Mouse (Mus musculus): ENCODE results near the gene Btbd17. TPM values are rescaled to one million over a fixed set of nuclear protein-coding genes. Genes with fewer than 3 reads are reported as not detected.
A peak's percentile ranks its signal among the peaks of the same experiment; 100 is the strongest.

Btbd17 gene
- polyA plus RNA-seq (2015; fragmentation: Nextera tagmentation; extraction: Ambion mirVana) = 0.25 TPM in 1 of 2 replicates, not detected in the other

DNA sequence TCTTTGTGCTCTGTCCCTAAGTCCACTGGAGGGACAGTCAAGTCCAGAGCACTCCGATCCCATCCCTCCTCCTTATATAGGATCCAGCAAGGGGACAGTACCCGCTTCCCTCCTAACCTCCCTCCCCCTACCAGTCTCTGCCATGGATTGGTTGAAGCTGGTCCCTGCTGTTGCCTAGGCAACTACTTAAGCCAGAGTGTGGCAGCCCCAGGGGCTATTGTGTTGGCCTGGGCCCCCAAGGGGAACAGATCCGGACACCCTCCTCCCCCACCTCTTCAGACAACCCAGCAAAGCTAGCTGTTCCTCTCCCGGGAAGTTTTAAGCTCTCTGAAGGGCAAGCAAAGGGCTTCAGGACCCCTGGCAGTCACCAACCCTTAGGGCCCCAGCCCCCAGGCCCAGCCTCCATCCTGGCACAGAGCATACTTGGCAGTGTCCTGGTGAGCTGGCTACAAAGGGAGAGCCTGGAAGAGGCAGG lies at the start of gene Btbd17:
Gene Btbd17 (minus strand): TSS at position 98 of the 475 bp plus-strand sequence.
- Histone ChIP-seq H3K27me3 (peaks cover 55% of the 10 kb centered on the region), H3K9ac (no peak within 1 kb of the TSS)

DNA sequence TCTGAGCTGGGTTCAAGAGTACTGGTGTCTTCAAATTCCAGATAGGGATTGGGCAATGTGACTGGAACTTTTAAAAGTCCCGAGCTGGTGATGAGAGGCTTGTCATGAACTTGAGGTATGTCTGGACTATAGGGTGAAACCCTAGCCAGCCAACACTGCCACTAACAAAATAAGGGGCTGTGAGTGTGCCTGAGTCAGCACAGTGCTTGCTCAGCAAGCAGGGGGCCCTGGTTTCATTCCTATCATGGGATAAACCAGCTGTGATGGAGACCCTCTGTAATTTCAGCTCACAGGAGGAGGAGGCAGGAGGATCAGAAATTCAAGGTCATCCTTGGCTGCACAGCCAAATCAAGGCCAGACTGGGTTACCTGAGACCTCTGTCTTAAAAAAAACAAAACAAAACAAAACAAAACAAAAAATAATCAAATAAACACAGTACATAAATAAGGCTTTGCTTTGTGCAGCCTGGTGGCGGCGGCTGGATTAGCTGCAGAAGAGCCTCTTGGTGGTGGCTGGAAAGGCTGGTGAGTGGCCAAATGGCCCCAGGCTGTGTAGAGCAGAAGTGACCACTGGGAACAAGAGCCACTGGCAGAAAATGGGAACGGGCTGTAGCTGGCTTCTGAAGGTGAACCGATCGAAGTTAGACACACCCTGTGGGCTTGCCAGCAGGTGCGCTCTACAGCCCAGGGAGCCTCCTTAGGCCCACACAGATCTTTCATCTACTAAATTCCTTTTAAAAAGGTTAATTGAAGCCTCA lies 48.9 kb upstream of the Btbd17 start:
- ATAC-seq (ENCODE audit: insufficient read depth) = no peak
- Histone ChIP-seq H3K4me1 (replicated peaks) (peaks cover 8% of the 10 kb centered on the region), H3K36me3 (replicated peaks) (no peaks in the 10 kb centered on the region), H3K9ac (no peak overlapping the region), H3K4me3 (replicated peaks) (no peak overlapping the region), H3K27ac (replicated peaks) (no peak overlapping the region), H3K9me3 (replicated peaks) (no peaks in the 10 kb centered on the region), H3K27me3 (peaks cover 12% of the 10 kb centered on the region), H3K4me2 (no peak overlapping the region)
- WGBS (ENCODE audit: insufficient replicate concordance) = 72% methylated on average over 7 of the region's 7 CpGs

More for the DNA sequence above, at the start of gene Btbd17:
- no peak within 1 kb of the TSS for H3K27ac ChIP-seq (replicated peaks)
- H3K4me2 ChIP-seq = peak within 1 kb of the TSS; percentile 56
- ATAC-seq (ENCODE audit: insufficient read depth) = no peak
- peak within 1 kb of the TSS; percentile 33 for H3K4me3 ChIP-seq (replicated peaks)
- no peaks in the 10 kb centered on the region for H3K36me3 ChIP-seq (replicated peaks)
- no peaks in the 10 kb centered on the region for H3K9me3 ChIP-seq (replicated peaks)
- H3K4me1 ChIP-seq (replicated peaks) = 0 out of 2 replicates have a peak, but pooled peaks cover 9% of the 10 kb centered on the region
- WGBS (ENCODE audit: insufficient replicate concordance) = 13% methylated on average over 4 of the region's 4 CpGs

DNA sequence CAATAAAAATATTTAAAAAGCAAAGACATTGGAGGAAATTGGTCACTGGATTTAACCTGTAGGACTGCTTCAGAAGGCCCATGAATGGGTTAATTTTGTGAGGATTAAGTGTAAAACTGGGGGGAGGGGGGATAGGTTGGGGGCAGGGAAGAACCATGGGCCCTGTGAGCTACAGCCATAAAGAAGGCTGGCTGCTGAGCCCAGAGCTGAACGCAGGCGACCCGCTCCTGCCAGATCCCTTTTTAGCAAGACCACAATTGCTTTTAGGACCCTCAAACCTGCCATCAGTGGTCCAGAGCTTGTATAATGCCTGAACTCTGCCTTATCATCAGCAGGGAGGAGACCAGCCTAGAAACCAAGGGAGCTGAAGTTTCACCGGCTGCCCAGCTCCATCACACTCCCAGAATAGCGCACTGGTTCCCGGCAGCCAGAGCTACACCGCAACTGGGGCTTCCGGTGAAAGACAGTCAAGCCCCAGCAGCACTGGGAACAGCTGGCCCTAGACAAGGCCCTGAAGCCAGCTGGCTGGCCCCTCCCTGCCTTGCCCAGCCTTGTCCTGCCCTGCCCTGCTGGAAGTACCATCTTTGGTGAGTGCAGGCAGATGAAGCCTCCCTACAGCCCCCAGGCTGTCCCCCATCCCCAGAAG lies 48.2 kb upstream of the Btbd17 start:
- Histone ChIP-seq H3K4me1 (replicated peaks) (peaks cover 6% of the 10 kb centered on the region), H3K27me3 (peaks cover 5% of the 10 kb centered on the region; the same call in 1 of the 2 replicates), H3K9me3 (replicated peaks) (no peaks in the 10 kb centered on the region), H3K4me3 (replicated peaks) (no peak overlapping the region), H3K27ac (replicated peaks) (no peak overlapping the region), H3K9ac (no peak overlapping the region), H3K4me2 (no peak overlapping the region), H3K36me3 (replicated peaks) (no peaks in the 10 kb centered on the region)
- WGBS (ENCODE audit: insufficient replicate concordance) = 10% methylated on average over 8 of the region's 8 CpGs
- ATAC-seq (ENCODE audit: insufficient read depth) = peak; percentile 32; the same call in 1 of the 2 replicates

DNA sequence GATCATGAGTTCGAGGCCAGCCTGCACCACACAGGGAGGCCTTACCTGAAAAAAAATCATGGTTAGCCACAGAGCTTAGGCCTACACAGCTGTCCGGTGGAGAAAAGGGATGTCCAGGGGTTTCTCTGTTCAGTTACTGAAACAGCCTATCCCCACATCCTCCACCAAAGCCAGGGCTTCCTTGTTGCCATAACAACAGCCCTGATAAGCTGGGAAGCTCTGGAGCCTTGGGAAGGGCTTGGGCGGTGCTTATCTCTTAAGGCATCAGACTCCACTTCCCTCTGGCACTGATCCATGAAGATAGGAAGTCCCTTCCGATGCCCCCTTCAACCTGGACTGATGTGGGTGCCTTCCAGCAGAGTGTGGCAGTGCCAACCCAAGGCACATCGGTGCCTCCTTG lies 37.4 kb upstream of the Btbd17 start:
- H3K4me3 ChIP-seq (replicated peaks) = no peak overlapping the region
- ATAC-seq (ENCODE audit: insufficient read depth) = no peak
- H3K4me2 ChIP-seq = no peak overlapping the region

DNA sequence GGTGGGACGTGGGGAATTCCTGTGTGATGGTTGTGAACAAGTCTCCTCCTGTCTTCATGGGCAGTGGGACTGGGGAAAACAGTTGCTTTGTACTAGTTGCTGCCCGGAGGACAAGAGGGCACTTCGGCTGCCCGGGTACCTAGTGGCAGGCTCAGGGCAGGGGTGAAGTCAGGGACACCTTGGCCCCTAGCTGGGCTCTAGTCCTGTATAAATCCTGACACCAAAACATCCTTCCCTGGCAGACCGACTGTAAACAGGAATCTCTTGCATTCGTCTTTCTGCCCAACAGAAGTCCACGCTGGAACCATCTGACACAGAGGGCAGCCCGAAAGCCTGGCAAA lies 34.7 kb upstream of the Btbd17 start:
- Histone ChIP-seq H3K36me3 (replicated peaks) (no peaks in the 10 kb centered on the region), H3K4me3 (replicated peaks) (peak overlapping the region; percentile 36), H3K4me2 (peak overlapping the region; percentile 62), H3K27me3 (no peaks in the 10 kb centered on the region), H3K9me3 (replicated peaks) (no peaks in the 10 kb centered on the region), H3K27ac (replicated peaks) (0 out of 2 replicates have a peak overlapping the region, but pooled peaks have one; percentile 59), H3K9ac (no peak overlapping the region), H3K4me1 (replicated peaks) (peaks cover 43% of the 10 kb centered on the region)
- ATAC-seq (ENCODE audit: insufficient read depth) = no peak; the same call in 1 of the 2 replicates
- 42% methylated on average over 8 of the region's 8 CpGs for WGBS (ENCODE audit: insufficient replicate concordance)

More for the DNA sequence above, 37.4 kb upstream of the Btbd17 start:
- Histone ChIP-seq H3K36me3 (replicated peaks) (no peaks in the 10 kb centered on the region), H3K9me3 (replicated peaks) (no peaks in the 10 kb centered on the region), H3K4me1 (replicated peaks) (peaks cover 44% of the 10 kb centered on the region), H3K27ac (replicated peaks) (no peak overlapping the region), H3K9ac (no peak overlapping the region), H3K27me3 (no peaks in the 10 kb centered on the region)
- WGBS (ENCODE audit: insufficient replicate concordance) = 49% methylated on average over 5 of the region's 5 CpGs

DNA sequence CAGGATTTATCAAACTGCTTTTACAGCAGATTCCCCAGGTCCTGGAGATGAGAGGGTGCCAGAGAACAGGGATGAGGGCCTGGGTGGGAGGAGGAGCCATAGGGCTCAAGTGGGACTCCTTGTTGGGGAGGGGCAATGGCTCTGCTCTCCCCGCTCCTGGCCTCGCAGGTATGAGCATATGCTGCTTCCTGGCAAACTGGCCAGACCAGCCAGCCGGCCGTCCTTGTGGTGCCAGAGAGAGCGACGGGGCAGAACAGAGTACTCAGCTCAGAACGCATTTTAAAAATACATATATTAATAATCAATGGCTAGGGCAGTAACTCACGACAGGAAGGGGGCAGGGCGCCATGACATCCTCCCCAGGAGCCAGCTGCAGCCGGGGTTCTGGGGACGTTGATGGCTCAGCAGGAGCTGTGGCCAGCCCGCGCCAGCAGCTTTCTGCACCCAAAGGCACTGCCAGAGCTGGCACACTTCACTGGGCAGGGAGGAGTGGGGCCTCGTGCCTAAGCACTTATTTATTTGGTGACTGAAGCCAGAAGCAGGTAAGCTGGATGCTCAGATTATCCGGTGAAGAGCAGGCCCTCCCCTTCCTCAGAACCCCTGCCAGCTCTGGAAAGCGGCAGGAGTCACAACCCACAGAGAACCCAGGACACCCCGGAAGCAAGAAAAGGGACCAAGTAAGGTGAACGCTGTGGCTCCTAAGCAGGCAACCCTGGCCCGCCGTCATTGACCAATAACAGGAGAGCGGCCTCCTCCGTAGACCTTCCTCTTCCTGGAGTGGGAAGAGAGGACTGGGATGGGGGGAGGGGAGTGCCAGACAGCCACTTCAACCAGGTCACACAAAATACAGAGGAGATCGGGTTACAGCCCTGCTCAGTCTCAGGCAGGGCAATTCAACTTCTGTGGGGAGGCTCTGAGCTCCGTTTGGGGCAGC lies 34.0 kb upstream of the Btbd17 start:
- H3K27ac ChIP-seq (replicated peaks) = peak overlapping the region; percentile 59
- no peaks in the 10 kb centered on the region for H3K27me3 ChIP-seq
- no peak overlapping the region for H3K9ac ChIP-seq
- H3K9me3 ChIP-seq (replicated peaks) = no peaks in the 10 kb centered on the region
- WGBS (ENCODE audit: insufficient replicate concordance) = 19% methylated on average over 24 of the region's 24 CpGs
- no peaks in the 10 kb centered on the region for H3K36me3 ChIP-seq (replicated peaks)
- peak overlapping the region; percentile 62 for H3K4me2 ChIP-seq
- H3K4me1 ChIP-seq (replicated peaks) = peaks cover 43% of the 10 kb centered on the region
- H3K4me3 ChIP-seq (replicated peaks) = peak overlapping the region; percentile 36
- ATAC-seq (ENCODE audit: insufficient read depth) = peak; percentile 67

DNA sequence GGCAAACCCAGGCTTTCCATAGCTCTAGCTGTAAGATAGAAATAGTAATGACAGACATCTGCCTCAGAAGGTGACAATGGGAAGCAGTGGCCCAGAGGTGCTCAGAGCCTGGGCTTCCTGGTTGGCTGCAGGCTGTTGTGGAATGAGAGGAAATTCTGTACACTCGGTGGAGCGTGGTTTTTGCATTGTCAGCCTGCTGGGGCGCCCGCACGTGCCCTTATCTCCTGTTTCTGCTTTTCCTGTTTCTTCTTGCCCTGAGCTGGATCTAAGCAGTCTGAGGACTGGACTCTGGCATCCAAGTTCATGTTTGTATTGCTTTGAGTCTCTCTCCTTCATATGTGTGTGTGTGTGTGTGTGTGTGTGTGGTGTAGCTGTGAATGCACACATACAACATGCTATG lies 30.9 kb upstream of the Btbd17 start:
- Histone ChIP-seq H3K9me3 (replicated peaks) (no peaks in the 10 kb centered on the region), H3K4me3 (replicated peaks) (no peak overlapping the region), H3K4me1 (replicated peaks) (peaks cover 46% of the 10 kb centered on the region), H3K4me2 (no peak overlapping the region), H3K27me3 (no peaks in the 10 kb centered on the region), H3K27ac (replicated peaks) (peak overlapping the region; percentile 19; the same call in 1 of the 2 replicates), H3K36me3 (replicated peaks) (no peaks in the 10 kb centered on the region), H3K9ac (no peak overlapping the region)
- peak; percentile 53 for ATAC-seq (ENCODE audit: insufficient read depth)
- 9% methylated on average over 5 of the region's 5 CpGs for WGBS (ENCODE audit: insufficient replicate concordance)

DNA sequence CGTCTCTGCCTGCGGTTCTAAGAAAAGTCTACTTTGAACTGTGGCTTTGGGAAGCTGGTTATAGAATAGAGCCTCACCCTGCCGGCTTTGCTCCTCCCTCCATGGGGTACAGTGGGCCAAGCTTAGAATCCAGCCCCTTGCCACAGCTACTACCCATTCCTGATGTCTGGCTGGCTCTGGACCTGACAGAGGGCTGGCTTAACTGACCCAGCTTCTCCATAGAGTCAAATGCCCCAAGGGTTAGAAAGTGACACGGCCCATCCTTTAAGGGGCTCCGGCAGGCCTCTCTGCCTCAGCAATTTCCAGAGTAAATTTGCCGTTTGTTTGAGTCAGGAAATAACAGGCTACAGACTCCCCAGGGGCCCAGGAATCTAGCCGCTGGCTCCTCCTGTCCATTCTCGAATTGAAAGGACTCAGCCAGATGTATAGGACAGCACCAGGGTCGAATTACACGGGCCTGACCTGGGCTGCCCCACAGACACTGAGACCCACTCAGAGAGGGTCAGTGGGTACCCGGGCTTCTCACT lies 27.5 kb upstream of the Btbd17 start:
- 51% methylated on average over 11 of the region's 11 CpGs for WGBS (ENCODE audit: insufficient replicate concordance)
- no peak overlapping the region for H3K9ac ChIP-seq
- no peaks in the 10 kb centered on the region for H3K9me3 ChIP-seq (replicated peaks)
- no peaks in the 10 kb centered on the region for H3K27me3 ChIP-seq
- H3K4me3 ChIP-seq (replicated peaks) = no peak overlapping the region
- no peak for ATAC-seq (ENCODE audit: insufficient read depth)
- peaks cover 21% of the 10 kb centered on the region for H3K4me1 ChIP-seq (replicated peaks)
- no peaks in the 10 kb centered on the region for H3K36me3 ChIP-seq (replicated peaks)
- no peak overlapping the region for H3K4me2 ChIP-seq
- H3K27ac ChIP-seq (replicated peaks) = no peak overlapping the region

DNA sequence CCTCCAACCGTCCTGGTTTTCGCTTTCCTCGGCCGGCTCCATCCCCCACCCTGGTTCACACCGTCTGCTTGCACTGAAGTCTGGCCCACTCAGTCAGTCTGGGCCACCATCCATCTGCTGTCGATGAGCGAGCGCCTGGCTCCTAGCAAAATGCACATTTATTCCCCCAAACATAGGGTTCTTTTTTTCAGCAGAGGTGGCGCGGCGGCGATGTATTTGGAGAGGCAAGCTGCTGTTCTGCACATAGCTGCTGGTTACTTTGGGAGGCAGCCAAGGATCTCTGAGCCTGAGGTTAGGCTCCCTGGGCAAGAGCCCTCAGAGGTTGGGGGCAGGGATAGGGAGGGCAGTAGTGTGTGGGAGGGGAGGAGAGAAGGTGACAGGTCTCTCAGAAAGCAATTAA lies 27.0 kb upstream of the Btbd17 start:
- no peak overlapping the region for H3K4me2 ChIP-seq

DNA sequence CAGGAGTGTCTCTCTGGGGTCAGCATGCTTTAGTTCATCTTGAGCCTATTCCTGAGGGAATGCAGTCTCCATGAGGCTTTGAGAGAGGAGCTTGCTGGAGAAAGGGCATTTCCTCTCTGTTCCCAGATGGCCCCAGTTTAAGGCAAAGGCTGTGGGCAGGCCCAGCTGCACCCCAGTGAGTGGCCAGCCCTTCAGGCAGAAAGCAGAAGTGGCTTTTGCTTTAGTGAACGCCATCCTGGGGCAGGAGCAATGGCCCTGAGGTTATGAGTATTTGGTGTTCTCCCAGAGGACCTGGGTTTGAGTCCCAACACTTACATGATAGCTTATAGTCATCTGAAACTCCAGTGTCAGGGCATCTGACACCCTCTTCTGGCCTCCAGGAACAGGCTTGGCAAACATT lies 25.6 kb upstream of the Btbd17 start:
- no peaks in the 10 kb centered on the region for H3K36me3 ChIP-seq (replicated peaks)
- no peaks in the 10 kb centered on the region for H3K9me3 ChIP-seq (replicated peaks)
- H3K4me2 ChIP-seq = no peak overlapping the region
- no peak overlapping the region for H3K27ac ChIP-seq (replicated peaks)
- 23% methylated on average over 1 of the region's 1 CpGs for WGBS (ENCODE audit: insufficient replicate concordance)
- H3K4me1 ChIP-seq (replicated peaks) = peaks cover 11% of the 10 kb centered on the region
- H3K4me3 ChIP-seq (replicated peaks) = no peak overlapping the region
- no peak overlapping the region for H3K9ac ChIP-seq
- no peak for ATAC-seq (ENCODE audit: insufficient read depth)
- no peaks in the 10 kb centered on the region for H3K27me3 ChIP-seq

More for the DNA sequence above, 27.0 kb upstream of the Btbd17 start:
- ATAC-seq (ENCODE audit: insufficient read depth) = no peak
- 73% methylated on average over 12 of the region's 12 CpGs for WGBS (ENCODE audit: insufficient replicate concordance)
- no peak overlapping the region for H3K9ac ChIP-seq
- no peaks in the 10 kb centered on the region for H3K36me3 ChIP-seq (replicated peaks)
- no peak overlapping the region for H3K27ac ChIP-seq (replicated peaks)
- no peaks in the 10 kb centered on the region for H3K27me3 ChIP-seq
- no peaks in the 10 kb centered on the region for H3K9me3 ChIP-seq (replicated peaks)
- peaks cover 20% of the 10 kb centered on the region for H3K4me1 ChIP-seq (replicated peaks)
- H3K4me3 ChIP-seq (replicated peaks) = no peak overlapping the region

Data from liver, embryonic 15.5 days (tissue).